Mouse (Mus musculus) 3T3-L1 (cell line): ENCODE data around the gene Col4a2.
"Not testable (repeated sequence)": the region's sequence is repeated elsewhere in the genome, so short reads cannot be mapped to it uniquely, and the experiment has no call there.

Experiments
- DNase-seq: peaks from one replicate; pipeline ENCODE4 v3.0.0-alpha.2; 2015; ENCODE audit warnings: low read depth, low spot score

The Col4a2 gene

GRCm38 (mm10) chr8:11482537-11482936 is 169.9 kb downstream of the Col4a2 start:
- DNase-seq: no peak

- peak; percentile 75 for DNase-seq
Observed at GRCm38 (mm10) chr8:11486142-11486541, 173.5 kb downstream of the Col4a2 start.

- peak; percentile 65 for DNase-seq
Observed at GRCm38 (mm10) chr8:11487229-11487628, 174.6 kb downstream of the Col4a2 start.

DNA sequence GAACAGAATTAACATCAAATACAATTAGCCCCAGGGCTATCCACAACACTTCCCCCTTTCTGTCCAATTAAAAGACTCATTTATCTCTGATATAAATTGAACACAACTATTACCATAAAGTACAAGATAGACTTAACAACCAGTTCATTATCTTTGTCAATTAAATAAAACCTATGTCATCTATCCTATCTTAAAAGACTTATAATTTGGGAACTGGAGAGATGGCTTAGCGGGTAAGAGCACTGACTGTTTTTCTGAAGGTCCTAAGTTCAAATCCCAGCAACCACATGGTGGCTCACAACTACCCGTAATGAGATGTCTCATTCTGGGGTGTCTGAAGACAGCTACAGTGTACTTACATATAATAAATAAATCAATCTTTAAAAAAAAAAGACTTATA is 179.7 kb downstream of the Col4a2 start:
- not testable (repeated sequence) for DNase-seq

DNA sequence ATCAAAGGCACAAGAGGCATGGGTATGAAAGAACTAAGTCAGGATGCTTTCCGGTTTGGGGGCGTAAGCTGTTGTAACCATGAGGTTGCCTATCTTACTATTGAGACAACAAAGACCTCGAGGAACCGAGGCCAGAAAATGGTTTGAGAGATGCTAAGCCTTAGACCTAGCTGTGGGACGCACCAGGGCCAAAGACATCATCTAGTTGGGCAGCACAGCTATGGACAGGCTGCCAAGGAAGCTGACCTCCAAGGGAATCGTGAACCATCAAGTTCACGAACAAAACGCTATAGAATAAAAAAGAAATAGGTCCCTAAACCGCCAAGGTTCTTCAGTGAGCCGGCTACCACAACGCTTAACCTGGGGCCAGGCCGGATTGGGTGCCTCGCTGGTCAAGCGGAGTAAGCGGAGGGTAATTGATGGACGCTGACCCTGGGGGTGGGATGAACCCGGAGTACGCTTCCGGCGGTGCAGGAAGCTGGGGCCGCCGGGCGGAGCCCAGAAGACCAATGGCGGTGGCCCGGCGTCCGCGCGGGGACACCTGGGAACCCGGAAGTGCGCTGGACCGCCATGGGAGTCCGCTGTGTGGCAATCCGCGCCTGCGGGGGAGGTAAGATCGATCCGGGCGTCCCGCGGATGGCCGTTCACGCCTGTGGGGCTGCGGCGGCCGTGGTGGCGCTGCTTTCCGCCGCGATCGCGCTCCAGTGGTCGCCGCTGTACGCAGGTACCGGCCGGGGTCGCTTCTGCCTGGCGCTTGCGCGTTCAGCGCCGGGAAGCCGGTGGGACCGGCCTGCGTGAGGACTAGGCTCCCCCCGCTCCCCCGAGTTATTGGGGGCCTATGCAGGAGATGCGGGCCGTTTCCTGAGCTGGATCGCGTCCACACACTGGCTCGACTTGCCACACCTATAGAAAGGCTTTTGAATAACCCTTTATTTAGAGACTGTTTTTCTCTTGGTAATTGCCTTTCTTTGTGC is 184.7 kb downstream of the Col4a2 start, which contains the start of gene Naxd:
Gene Naxd (plus strand): TSS at position 490 of the 974 bp plus-strand sequence.
- peak; percentile 92 for DNase-seq

DNA sequence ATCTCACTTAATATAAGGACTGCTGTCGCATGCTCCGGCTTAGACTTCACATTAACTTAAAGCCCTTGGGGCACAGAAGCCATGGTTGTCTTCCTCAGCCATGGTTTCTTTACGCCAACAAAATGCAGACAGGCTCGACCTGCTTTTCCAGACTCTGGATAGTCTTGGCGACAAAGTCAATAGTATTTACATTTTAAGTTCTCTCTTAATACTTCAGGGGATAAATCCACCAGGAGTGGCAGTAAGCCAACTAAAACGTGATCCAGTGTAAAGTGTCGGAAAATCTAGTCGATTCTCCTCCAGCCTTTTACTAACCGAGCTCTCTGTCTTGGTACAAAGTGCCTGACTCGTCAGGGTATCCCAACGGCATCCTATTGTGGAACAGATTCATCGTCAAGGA is 185.7 kb downstream of the Col4a2 start:
- no peak for DNase-seq
